Mouse (Mus musculus) stomach, postnatal 0 days (tissue): ENCODE measurements around the gene Aqp3. TPM values are rescaled to one million over a fixed set of nuclear protein-coding genes. Genes with fewer than 3 reads are reported as not detected.

Experiments
- ATAC-seq: fragments of 200-750 bp; cut with Nextera tagmentation; 2 replicates; pipeline ENCODE4 v1.8.0; 2017; ENCODE audit not compliant: low FRiP score, low TSS enrichment
- DNase-seq: peaks from one replicate; pipeline ENCODE4 v3.0.0-alpha.2; 2016; ENCODE audit warnings: low spot score
- H3K27ac ChIP-seq: fragments of 300-500 bp; sonication (generic); replicated peaks from 2 replicates; pipeline ENCODE4 v1.5.1; 2014; ENCODE audit warnings: mild to moderate bottlenecking, control low read depth
- H3K27me3 ChIP-seq: fragments of 300-500 bp; sonication (generic); 2 replicates; pipeline ENCODE4 v1.6.1; 2014; ENCODE audit warnings: low read length; ENCODE audit not compliant: control insufficient read depth, insufficient read depth
- H3K36me3 ChIP-seq: fragments of 300-500 bp; sonication (generic); 2 replicates; pipeline ENCODE4 v1.6.1; 2014; ENCODE audit warnings: low read length, mixed read lengths; ENCODE audit not compliant: control insufficient read depth, insufficient read depth
- H3K4me1 ChIP-seq: fragments of 300-500 bp; sonication (generic); replicated peaks from 2 replicates; pipeline ENCODE4 v1.6.1; 2014; ENCODE audit warnings: antibody characterized with exemption; ENCODE audit not compliant: control insufficient read depth, insufficient read depth
- H3K4me2 ChIP-seq: fragments of 300-500 bp; sonication (generic); replicated peaks from 2 replicates; pipeline ENCODE4 v1.6.1; 2014; ENCODE audit warnings: low read depth, mild to moderate bottlenecking, control low read depth, moderate library complexity
- H3K4me3 ChIP-seq: fragments of 300-500 bp; sonication (generic); 2 replicates; pipeline ENCODE4 v1.5.1; 2014; ENCODE audit warnings: low read depth, low read length, control low read depth
- H3K9ac ChIP-seq: fragments of 300-500 bp; sonication (generic); 2 replicates; pipeline ENCODE4 v1.6.1; 2014; ENCODE audit warnings: mild to moderate bottlenecking, low read length, control low read depth, mixed read lengths
- H3K9me3 ChIP-seq: fragments of 300-500 bp; sonication (generic); 2 replicates; pipeline ENCODE4 v1.6.1; 2016; ENCODE audit warnings: low read length; ENCODE audit not compliant: control insufficient read depth
- CTCF ChIP-seq: IDR thresholded peaks from 2 replicates; pipeline ENCODE4 v1.5.1; 2016; ENCODE audit warnings: antibody characterized with exemption, low read depth, mild to moderate bottlenecking, moderate library complexity
- EP300 ChIP-seq: optimal IDR thresholded peaks from 2 replicates; pipeline ENCODE3; 2016; ENCODE audit warnings: antibody characterized with exemption
- WGBS: fragments of 180-500 bp; shearing (Covaris S2); extraction: QIAGEN DNeasy Blood & Tissue Kit; methylation state at CpG from one replicate; pipeline ENCODE4 v1.1.7; 2014; 5-methylcytosine and 5-hydroxymethylcytosine counted together
- polyA plus RNA-seq: library from polyadenylated mRNA; unstranded; fragments of >200 nt; fragmentation: Nextera tagmentation; extraction: Ambion mirVana; gene quantifications from 2 replicates; pipeline ENCODE4 v1.2.1, GENCODE M21; 2015

Aqp3 gene
- 202 and 227 TPM in 2 replicates for polyA plus RNA-seq

DNA sequence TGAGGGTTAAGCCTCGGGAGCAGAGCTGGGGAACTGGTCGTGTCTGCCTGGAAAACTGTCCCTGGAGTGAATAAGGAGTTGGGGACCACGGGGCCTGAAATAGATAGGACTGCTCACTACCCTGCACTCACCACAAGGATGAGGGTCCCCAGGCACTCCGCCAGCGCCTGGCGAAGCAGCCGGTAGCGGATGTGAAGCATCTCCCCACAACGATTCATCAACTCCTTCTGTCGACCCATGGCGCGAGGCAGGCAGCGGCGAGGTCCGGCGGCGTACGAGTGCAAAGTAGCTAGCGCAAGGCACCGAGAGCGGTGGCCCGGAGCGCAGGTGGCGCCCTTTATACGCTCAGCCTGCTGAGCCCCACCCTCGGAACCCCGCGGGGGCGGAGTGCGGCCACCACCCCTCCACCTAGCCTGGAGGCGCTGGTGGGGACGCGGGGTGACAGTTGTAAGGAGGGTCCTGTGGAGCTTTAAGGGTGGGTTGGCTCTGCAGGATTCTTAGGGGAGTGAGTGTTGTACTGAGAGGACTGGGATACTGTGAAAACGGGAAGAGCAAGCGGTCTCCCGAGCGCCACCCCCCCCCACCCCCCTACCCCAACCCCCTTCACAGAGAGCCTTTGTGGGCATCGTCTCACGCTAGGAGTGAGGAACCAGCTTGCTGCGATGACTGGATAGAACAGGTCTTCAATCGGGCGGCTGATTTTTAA lies at the start of gene Aqp3:
Aqp3 (minus strand) TSS at position 313 of the 706 bp plus-strand sequence.
- Histone ChIP-seq H3K36me3 (no peaks in the 10 kb centered on the region), H3K9me3 (no peaks in the 10 kb centered on the region), H3K4me3 (peak within 1 kb of the TSS; percentile 45), H3K4me1 (0 out of 2 replicates have a peak, but pooled peaks cover 2% of the 10 kb centered on the region), H3K27ac (peak within 1 kb of the TSS; percentile 80), H3K4me2 (peak within 1 kb of the TSS; percentile 82), H3K9ac (peak within 1 kb of the TSS; percentile 56), H3K27me3 (no peaks in the 10 kb centered on the region)
- TF ChIP-seq EP300 (no peak), CTCF (peak; percentile 24; the same call in 1 of the 2 replicates)
- DNase-seq (peak; percentile 81), ATAC-seq (peak; percentile 49)
- WGBS = 1% methylated on average over 42 of the region's 42 CpGs

DNA sequence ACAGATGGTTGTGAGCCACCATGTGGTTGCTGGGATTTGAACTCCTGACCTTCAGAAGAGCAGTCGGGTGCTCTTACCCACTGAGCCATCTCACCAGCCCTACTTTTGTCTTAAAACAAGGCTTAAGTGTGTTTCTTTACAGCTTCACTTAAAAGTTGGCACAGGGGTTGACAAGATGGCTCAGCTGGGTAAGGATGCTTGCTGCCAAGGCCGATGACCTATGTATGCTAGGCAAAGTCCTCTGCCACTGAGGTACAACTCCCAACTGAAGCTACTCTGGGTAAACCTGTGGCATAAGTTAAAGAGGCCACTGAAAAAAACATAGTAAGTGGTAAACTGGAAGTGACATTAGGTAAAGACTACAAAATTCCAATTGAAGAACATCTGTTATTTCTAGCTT lies 44.6 kb upstream of the Aqp3 start:
- H3K27ac ChIP-seq = no peak overlapping the region
- no peaks in the 10 kb centered on the region for H3K9me3 ChIP-seq
- no peaks in the 10 kb centered on the region for H3K4me1 ChIP-seq
- no peak overlapping the region for H3K4me2 ChIP-seq
- no peak for TF ChIP-seq CTCF
- no peak for TF ChIP-seq EP300
- 94% methylated on average over 2 of the region's 2 CpGs for WGBS
- ATAC-seq = no peak
- peaks cover 2% of the 10 kb centered on the region; the same call in 1 of the 2 replicates for H3K36me3 ChIP-seq
- no peak for DNase-seq
- no peak overlapping the region for H3K9ac ChIP-seq
- H3K4me3 ChIP-seq = no peak overlapping the region
- no peaks in the 10 kb centered on the region for H3K27me3 ChIP-seq

DNA sequence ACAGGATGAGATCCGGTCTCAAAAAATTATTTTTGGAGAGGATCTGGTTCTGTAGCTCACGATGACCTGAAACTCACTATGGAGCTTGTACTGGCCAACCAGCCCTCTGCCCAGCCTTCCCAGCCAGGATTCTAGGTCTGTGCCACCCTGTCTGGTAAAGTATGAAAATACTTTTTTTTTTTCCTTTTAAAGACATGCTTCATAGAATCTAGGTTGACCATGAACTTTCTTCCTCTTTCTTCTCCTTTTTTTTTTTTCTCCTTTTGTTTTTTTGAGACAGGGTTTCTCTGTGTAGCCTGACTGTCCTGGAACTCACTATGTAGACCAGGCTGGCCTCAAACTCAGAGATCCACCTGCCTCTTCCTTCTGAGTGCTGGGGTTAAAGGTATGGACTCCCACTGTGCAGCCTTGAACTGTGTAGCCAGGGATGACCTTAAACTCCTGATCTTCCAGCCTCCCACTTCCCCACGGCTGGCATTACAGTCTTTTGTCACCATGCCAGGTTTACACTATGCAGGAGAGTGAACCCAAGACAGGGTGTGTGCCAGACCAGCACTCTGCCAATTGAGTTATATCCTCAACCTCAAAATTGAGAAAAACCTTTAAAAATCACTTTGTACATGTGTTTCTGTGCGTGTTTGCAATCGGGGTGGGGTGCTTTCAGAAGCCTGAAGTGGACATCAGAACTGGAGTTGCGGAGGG lies 42.3 kb upstream of the Aqp3 start:
- Histone ChIP-seq H3K27me3 (no peaks in the 10 kb centered on the region), H3K27ac (no peak overlapping the region), H3K9ac (no peak overlapping the region), H3K4me1 (no peaks in the 10 kb centered on the region), H3K36me3 (peaks cover 2% of the 10 kb centered on the region; the same call in 1 of the 2 replicates), H3K4me2 (no peak overlapping the region), H3K4me3 (no peak overlapping the region), H3K9me3 (no peaks in the 10 kb centered on the region)
- ATAC-seq = no peak
- 80% methylated on average over 6 of the region's 6 CpGs for WGBS
- TF ChIP-seq CTCF = no peak
- TF ChIP-seq EP300 = no peak
- no peak for DNase-seq

DNA sequence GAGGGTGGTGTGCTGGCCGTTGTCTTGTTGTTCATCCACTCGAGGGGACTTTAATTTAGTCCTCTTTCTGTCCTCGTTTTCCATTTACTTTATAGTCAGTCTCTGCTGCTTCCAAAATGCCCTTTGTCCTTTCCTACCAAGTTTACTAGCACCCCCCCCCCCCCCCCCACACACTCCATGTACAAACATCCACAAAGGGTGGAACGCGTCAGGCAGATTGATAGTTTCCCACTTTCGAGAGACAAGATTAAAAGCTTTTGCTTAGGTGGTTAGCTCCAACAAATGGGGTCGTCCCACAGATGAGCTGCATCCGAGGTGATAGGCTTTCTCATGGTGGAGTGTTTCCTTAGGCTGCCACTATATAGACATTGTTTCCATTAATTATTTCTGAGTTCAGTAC lies 38.8 kb upstream of the Aqp3 start:
- Histone ChIP-seq H3K4me2 (peak overlapping the region; percentile 69), H3K9me3 (no peaks in the 10 kb centered on the region), H3K4me3 (peak overlapping the region; percentile 97), H3K27ac (peak overlapping the region; percentile 99), H3K27me3 (no peaks in the 10 kb centered on the region), H3K4me1 (no peaks in the 10 kb centered on the region), H3K9ac (peak overlapping the region; percentile 98), H3K36me3 (peaks cover 2% of the 10 kb centered on the region; the same call in 1 of the 2 replicates)
- 0% methylated on average over 8 of the region's 8 CpGs for WGBS
- peak; percentile 35 for DNase-seq
- no peak for TF ChIP-seq EP300
- no peak for TF ChIP-seq CTCF
- no peak for ATAC-seq

DNA sequence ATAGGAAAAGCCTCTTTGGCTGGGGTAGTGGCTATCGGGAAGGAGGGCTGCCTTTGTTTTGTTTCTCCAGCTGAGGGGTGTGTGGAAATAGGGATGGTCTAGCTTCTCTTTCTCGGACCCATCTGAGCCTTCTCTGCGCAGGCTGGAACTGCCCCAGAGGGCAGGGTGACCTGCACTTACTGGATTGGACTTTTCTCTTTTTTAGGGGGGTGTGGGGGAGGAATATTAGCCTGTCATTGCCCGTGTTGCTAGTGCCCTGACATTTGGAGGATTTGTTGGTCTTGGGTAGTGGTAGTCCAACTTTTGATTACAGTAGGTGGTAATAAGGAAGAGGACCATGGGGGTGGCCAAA lies 38.4 kb upstream of the Aqp3 start:
- TF ChIP-seq EP300 = no peak
- TF ChIP-seq CTCF = no peak
- Histone ChIP-seq H3K9me3 (no peaks in the 10 kb centered on the region), H3K27ac (peak overlapping the region; percentile 99), H3K4me1 (no peaks in the 10 kb centered on the region), H3K4me2 (peak overlapping the region; percentile 69), H3K27me3 (no peaks in the 10 kb centered on the region), H3K4me3 (peak overlapping the region; percentile 97), H3K9ac (peak overlapping the region; percentile 98), H3K36me3 (peaks cover 2% of the 10 kb centered on the region; the same call in 1 of the 2 replicates)
- ATAC-seq = peak; percentile 28
- no peak for DNase-seq
- 0% methylated on average over 4 of the region's 4 CpGs for WGBS
